Mouse (Mus musculus) adrenal gland, postnatal 36 days (tissue): ENCODE data around the gene Atg4d. TPM values are rescaled to one million over a fixed set of nuclear protein-coding genes. Genes with fewer than 3 reads are reported as not detected.
A peak's percentile ranks its signal among the peaks of the same experiment; 100 is the strongest.
"Not testable (repeated sequence)": the region's sequence is repeated elsewhere in the genome, so short reads cannot be mapped to it uniquely, and the experiment has no call there.

Experiments
- DNase-seq, 2 experiments: peaks; one replicate each; pipeline ENCODE4 v3.0.0; 2021; ENCODE audit warnings: mixed read lengths in 1 of 2
- total RNA-seq, 2 experiments: library from RNA; stranded (reverse); gene quantifications; 2 replicates each; pipeline ENCODE4 v1.2.3; 2021

Atg4d gene
- total RNA-seq, 2 experiments from 2014 or later, result 39.1 to 39.5 TPM

GRCm38 (mm10) chr9:21239465-21239848, 25.6 kb upstream of the Atg4d start:
- no peak for DNase-seq

- DNase-seq, result peak; percentile 73 to 85
These were observed 23.8 kb upstream of the Atg4d start for GRCm38 (mm10) chr9:21241343-21241742.

- DNase-seq, result no peak
These were observed 21.2 kb upstream of the Atg4d start for GRCm38 (mm10) chr9:21243826-21244427.

GRCm38 (mm10) chr9:21244428-21245112, 20.5 kb upstream of the Atg4d start:
- peak; percentile 42 to 46 for DNase-seq

- DNase-seq, result no peak
These were observed 20.0 kb upstream of the Atg4d start for GRCm38 (mm10) chr9:21245113-21245487.

- DNase-seq, result no peak
These were observed 18.8 kb upstream of the Atg4d start for GRCm38 (mm10) chr9:21246342-21246741.

GRCm38 (mm10) chr9:21248326-21248725, 16.8 kb upstream of the Atg4d start, which contains the start of gene S1pr5:
Gene S1pr5, minus strand, starts transcription at chr9:21248443.
- peak; percentile 76 to 78 for DNase-seq

GRCm38 (mm10) chr9:21249629-21250508, 15.2 kb upstream of the Atg4d start:
- DNase-seq, result no peak

- DNase-seq, result no peak
These were observed 14.6 kb upstream of the Atg4d start for GRCm38 (mm10) chr9:21250509-21250908.

- DNase-seq, result no peak
These were observed 13.9 kb upstream of the Atg4d start for GRCm38 (mm10) chr9:21251116-21251735.

- no peak for DNase-seq
These were observed 10.4 kb upstream of the Atg4d start for GRCm38 (mm10) chr9:21254690-21255089.

GRCm38 (mm10) chr9:21256349-21256748, 8.7 kb upstream of the Atg4d start:
- not testable (repeated sequence) for DNase-seq

GRCm38 (mm10) chr9:21260491-21261040, 4.5 kb upstream of the Atg4d start:
- DNase-seq, result no peak

- no peak for DNase-seq
These were observed 3.3 kb upstream of the Atg4d start for GRCm38 (mm10) chr9:21261831-21262230.

- DNase-seq, result no peak
These were observed 657 bp upstream of the Atg4d start for GRCm38 (mm10) chr9:21264272-21264999.

- no peak for DNase-seq
These were observed 518 bp downstream of the Atg4d start for GRCm38 (mm10) chr9:21265611-21266010.

GRCm38 (mm10) chr9:21266889-21267288, 1.8 kb downstream of the Atg4d start:
- no peak for DNase-seq

- no peak for DNase-seq
These were observed 3.2 kb downstream of the Atg4d start for GRCm38 (mm10) chr9:21268305-21268704.

- not testable (repeated sequence) for DNase-seq
These were observed 4.5 kb downstream of the Atg4d start for GRCm38 (mm10) chr9:21269590-21269989.

- no peak for DNase-seq
These were observed 7.3 kb downstream of the Atg4d start for GRCm38 (mm10) chr9:21272391-21272790.

GRCm38 (mm10) chr9:21273094-21273493, 8.0 kb downstream of the Atg4d start:
- DNase-seq, result no peak
